Mouse (Mus musculus): ENCODE results near the gene Myg1.
"Not testable (repeated sequence)": the region's sequence is repeated elsewhere in the genome, so short reads cannot be mapped to it uniquely, and the experiment has no call there.

Gene Myg1

GRCm38 (mm10) chr15:102331610-102332015 is at the start of gene Myg1:
Gene Myg1, plus strand, starts transcription at chr15:102331709.
- DNase-seq: peak; percentile 78 to 80

- no peak for DNase-seq
Observed at GRCm38 (mm10) chr15:102282463-102283292, 48.8 kb upstream of the Myg1 start.

DNA sequence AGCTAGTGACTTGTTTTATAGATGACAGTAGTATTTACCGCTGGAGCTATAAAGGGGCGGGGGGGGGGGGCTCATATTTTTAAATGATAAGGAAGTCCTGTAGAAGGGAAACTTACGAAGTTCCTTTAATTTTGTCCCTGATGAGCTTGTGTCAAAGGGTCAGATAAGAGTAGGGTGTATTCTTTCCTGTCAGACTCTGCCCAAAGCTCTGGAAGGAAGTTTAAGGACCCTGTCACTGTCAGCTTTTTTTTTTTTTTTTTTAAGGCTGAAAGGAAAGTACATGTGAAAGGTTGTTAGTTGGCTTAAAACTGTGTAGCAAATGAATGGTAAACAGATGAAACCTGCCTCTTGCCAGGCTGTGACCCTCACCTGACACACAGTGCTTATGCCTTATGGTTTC is 47.9 kb upstream of the Myg1 start:
- no peak for DNase-seq

- peak; percentile 31 to 45 for DNase-seq
Observed at GRCm38 (mm10) chr15:102287395-102287794, 44.1 kb upstream of the Myg1 start.

DNA sequence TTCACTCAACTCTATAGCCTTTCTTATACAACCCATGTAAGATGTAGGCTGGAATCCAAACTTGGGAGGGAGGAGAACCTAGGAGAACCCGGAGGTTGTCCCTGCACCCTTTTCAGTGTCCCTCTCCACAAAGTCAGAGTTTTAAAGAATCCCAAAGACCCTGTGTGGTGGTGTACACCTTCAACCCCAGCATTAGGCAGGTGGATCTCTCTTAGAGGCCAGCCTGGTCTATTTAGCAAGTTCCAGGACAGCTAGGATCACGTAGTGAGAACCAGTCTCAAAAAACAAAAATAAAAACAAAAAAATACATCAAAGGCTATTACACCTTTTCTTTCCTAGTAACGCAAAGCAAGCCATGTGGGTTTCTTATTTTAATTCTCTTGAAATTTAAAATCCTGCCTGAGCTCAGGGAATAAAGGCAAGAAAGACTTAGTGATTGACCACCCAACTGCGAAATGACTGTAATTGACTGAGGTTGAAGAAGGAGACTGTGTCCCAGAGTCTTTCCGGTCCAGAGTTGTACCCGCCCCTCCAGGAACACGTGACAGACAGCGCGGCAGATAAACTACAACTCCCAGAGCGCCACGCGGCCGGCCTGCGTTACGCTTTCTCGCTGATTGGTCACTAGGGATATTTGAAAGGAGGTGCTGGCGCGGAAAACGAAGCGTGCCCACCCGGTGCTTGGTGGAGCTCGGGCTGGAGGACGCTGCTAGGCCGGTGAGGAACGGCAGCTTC is 35.7 kb upstream of the Myg1 start, which contains the start of gene Espl1:
TSS of gene Espl1 (plus strand) at position 634 of the 735 bp plus-strand sequence.
- DNase-seq: peak; percentile 91 to 92

DNA sequence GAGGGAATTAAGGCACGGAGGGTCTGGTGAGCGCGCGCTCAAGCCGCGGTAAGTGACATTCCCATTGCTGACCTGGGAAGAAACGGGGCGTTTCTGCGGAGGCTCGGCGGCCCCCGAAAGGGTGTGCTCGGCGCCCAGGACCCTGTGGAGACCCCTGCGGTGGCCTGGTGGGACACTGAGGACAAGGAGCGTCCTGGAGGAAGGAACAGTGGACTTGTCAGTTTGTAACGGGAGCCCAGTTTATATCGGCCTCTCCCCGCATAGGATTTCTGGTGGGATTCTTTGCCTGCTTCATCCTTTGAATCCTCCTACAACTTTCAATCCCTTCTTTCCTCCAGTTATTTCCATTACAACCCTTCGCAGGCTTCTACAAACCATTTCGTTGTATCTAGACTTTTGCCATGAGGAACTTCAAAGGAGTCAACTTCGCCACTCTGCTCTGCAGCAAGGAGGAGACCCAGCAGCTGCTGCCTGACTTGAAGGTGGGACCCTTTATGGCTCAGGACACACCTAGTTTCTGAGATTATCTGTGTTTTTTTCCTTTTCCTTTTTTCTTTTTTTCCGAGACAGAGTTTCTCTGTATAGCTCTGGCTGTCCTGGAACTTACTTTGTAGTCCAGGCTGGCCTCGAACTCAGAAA is 35.0 kb upstream of the Myg1 start:
- DNase-seq: no peak

- no peak for DNase-seq
Observed at GRCm38 (mm10) chr15:102302542-102302941, 29.0 kb upstream of the Myg1 start.

- no peak for DNase-seq
Observed at GRCm38 (mm10) chr15:102308717-102309116, 22.8 kb upstream of the Myg1 start.

- DNase-seq: no peak
Observed at GRCm38 (mm10) chr15:102310074-102310845, 21.2 kb upstream of the Myg1 start.

DNA sequence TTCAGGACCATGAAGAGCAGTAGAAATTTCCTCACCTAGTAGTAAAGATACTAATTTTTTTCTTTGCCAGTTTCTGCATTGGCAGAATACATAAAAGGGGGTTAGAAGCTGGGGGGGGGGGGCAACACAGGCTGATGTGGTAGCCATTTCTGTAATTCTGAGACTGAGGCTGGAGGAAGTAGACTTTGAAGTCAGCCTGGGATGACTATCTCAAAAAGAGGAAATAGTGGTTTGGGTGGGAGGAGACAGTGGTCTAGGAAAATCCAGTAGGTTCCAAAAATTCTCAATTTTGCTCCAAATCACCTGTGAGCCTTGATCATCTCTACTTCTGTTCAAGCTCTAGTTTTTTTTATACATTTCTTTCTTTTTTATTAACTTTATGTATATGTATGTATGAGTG is 20.0 kb upstream of the Myg1 start:
- no peak for DNase-seq

- DNase-seq: no peak
Observed at GRCm38 (mm10) chr15:102315292-102315691, 16.2 kb upstream of the Myg1 start.

DNA sequence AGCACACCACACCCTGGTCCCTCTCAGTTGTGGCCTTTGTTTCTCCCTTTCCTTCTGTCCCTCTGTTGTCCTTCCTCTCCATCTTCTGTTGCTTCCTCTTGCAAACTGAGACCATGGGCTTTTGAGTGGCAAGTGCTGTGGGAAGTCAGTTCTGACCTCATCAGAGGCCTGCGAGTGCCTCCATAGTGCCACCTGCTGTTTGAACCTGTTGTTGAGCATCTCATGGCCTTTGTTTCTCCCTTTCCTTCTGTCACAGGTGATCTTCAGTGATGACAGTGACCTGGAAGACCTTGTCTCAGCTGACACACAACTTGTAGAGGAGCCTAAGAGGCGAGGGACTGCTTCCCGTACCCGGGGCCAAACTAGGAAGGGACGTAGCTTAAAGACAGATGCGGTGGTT is 15.2 kb upstream of the Myg1 start:
- DNase-seq: peak; percentile 62 to 69

GRCm38 (mm10) chr15:102324654-102325473 is 6.6 kb upstream of the Myg1 start:
- DNase-seq: peak in 1 of 2 experiments; percentile 29

DNA sequence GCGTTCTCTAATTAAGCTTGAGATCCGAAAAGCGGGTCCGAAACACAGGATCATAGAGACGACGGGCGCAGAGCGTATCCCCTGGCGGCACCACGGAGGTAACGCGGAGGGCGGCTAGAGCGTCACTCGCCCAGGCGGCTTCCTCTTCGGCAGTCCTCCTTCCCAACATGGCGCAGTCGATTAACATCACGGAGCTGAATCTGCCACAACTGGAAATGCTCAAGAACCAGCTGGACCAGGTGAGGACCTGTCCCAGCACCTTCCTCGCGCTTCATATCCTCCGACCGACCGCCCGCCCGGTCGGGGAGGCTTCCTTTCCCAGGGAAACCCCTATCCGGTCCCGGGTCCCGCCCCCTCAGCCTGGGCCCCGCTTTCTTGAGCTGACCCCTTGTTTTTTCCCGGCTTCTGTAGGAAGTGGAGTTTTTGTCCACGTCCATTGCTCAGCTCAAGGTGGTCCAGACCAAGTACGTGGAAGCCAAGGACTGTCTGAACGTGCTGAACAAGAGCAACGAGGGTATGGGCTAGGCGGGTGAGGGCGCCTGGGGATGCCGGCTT is 5.4 kb upstream of the Myg1 start, which contains the start of gene Pfdn5:
TSS of gene Pfdn5 (plus strand) at position 95 of the 555 bp plus-strand sequence.
- peak; percentile 85 to 86 for DNase-seq

GRCm38 (mm10) chr15:102326892-102327291 is 4.6 kb upstream of the Myg1 start:
- DNase-seq: no peak

DNA sequence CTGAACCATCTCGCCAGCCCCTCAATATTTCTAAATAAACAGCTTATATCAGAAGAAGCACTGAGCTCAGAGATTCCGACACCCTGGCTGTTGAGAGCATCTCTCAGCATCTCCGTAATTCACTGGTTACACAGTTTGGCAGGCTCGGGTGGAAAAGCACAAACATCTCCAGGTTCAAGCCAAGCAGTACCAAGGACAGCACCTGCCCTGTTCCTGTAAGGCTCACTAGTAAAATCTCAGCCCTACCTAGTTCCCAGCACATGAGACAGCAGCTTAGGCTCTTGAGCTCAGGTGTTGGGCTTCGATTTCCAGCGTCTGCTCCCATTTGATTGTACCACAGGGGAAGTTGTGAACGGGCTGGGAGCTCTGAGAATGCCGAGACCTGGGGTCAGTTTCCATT is 3.7 kb downstream of the Myg1 start:
- no peak for DNase-seq

GRCm38 (mm10) chr15:102335925-102336324 is 4.4 kb downstream of the Myg1 start:
- not testable (repeated sequence) for DNase-seq

- DNase-seq: no peak
Observed at GRCm38 (mm10) chr15:102336946-102337345, 5.4 kb downstream of the Myg1 start.

DNA sequence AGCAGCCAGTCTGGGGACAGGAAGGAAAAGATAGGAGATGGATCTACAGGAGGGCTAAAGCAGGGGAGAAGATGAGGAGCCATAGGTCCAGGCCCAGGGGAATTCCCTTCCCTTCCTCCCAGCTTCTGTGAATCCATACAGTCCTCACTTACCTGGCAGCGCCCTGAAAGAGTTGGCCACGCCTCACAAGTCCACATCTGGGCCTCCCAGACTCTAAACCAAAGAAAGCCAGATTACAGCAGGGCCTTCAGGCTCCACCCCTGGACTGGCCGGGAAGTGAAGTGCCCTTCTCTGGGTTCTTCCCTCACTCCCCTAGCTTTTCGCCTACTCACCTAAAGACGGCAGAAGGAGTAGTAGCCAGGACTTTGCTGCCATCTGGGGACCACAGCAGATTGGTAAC is 8.1 kb downstream of the Myg1 start:
- no peak for DNase-seq

- DNase-seq: peak; percentile 31
Observed at GRCm38 (mm10) chr15:102341580-102341979, 10.1 kb downstream of the Myg1 start.

DNA sequence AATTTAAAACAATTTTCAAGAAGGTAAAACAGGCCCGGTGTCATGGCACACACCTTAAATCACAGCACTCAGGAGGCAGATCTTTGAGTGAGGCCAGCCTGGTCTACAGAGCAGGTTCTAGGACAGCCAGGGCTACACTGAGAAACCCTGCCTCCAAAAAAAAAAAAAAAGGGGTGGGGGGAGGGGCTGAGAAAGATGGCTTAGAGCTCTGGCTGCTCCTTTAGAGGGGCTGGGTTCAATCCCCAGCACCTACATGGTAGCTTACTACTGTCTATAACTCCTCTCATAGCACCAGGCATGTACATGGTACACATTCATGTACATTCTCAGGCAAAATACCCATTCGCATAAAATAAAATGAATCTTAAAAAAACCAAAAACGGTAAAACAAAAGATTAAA is 13.0 kb downstream of the Myg1 start:
- no peak for DNase-seq
